Mouse (Mus musculus): ENCODE data around the gene Slc46a2.

DNA sequence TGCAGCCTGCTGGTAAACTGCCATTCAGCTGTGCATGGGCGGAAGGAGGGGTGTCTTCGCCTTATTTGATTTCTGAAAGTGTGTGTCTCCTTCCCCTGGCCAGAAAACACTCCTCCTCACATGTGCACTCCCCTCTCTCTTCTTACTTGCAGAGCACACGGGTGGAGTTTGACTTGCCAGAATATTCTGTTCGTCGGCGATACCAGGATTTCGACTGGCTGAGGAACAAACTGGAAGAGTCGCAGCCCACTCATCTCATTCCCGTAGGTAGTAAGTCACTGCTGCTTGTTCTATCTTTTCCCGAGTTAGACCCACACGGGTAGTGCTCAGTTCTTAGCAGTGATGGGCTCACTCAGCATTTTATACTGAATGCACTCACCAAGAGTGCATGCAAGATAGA is 46.8 kb downstream of the Slc46a2 start:
- TF ChIP-seq POLR2A (IDR thresholded peaks at IDR 0.05; ENCODE audit: low read depth, low read length) = no peak
- no peak for TF ChIP-seq CTCF (IDR thresholded peaks at IDR 0.05; ENCODE audit: extremely low read depth, insufficient read length, insufficient replicate concordance, low read depth, low read length)

Measured in small intestine, adult 2 months (tissue).